Mouse (Mus musculus) intestine, embryonic 14.5 days (tissue): ENCODE measurements around the gene Scrn2. TPM values are rescaled to one million over a fixed set of nuclear protein-coding genes. Genes with fewer than 3 reads are reported as not detected.
A peak's percentile ranks its signal among the peaks of the same experiment; 100 is the strongest.

Experiments used
- ATAC-seq: fragments of 200-750 bp; cut with Nextera tagmentation; replicated peaks from 2 replicates; pipeline ENCODE4 v1.8.0; 2017; ENCODE audit warnings: low read depth, moderate number of reproducible peaks, moderate TSS enrichment, moderate library complexity; ENCODE audit not compliant: low FRiP score, low TSS enrichment
- DNase-seq: peaks from one replicate; pipeline ENCODE4 v3.0.0-alpha.2; 2018; ENCODE audit warnings: low spot score
- H3K27ac ChIP-seq: fragments of 300-500 bp; sonication (generic); 2 replicates; pipeline ENCODE4 v1.5.1; 2014; ENCODE audit warnings: low read depth, mild to moderate bottlenecking, control low read depth
- H3K27me3 ChIP-seq: fragments of 300-500 bp; sonication (generic); replicated peaks from 2 replicates; pipeline ENCODE4 v1.6.1; 2014; ENCODE audit warnings: low read length, control low read depth; ENCODE audit not compliant: control insufficient read depth, insufficient read depth
- H3K36me3 ChIP-seq: fragments of 300-500 bp; sonication (generic); 2 replicates; pipeline ENCODE4 v1.6.1; 2014; ENCODE audit warnings: low read length, control low read depth; ENCODE audit not compliant: control insufficient read depth, insufficient read depth
- H3K4me1 ChIP-seq: fragments of 300-500 bp; sonication (generic); replicated peaks from 2 replicates; pipeline ENCODE4 v1.6.1; 2014; ENCODE audit warnings: low read length, control low read depth, mixed read lengths; ENCODE audit not compliant: control insufficient read depth, insufficient read depth
- H3K4me2 ChIP-seq: fragments of 300-500 bp; sonication (generic); 2 replicates; pipeline ENCODE4 v1.6.1; 2014; ENCODE audit warnings: low read length
- H3K4me3 ChIP-seq: fragments of 300-500 bp; sonication (generic); 2 replicates; pipeline ENCODE4 v1.5.1; 2014; ENCODE audit warnings: low read depth, low read length, control low read depth, mixed read lengths
- H3K9ac ChIP-seq: fragments of 300-500 bp; sonication (generic); 2 replicates; pipeline ENCODE4 v1.6.1; 2014; ENCODE audit warnings: mild to moderate bottlenecking, low read length
- H3K9me3 ChIP-seq: fragments of 300-500 bp; sonication (generic); 2 replicates; pipeline ENCODE4 v1.6.1; 2016; ENCODE audit warnings: low read length, control low read depth; ENCODE audit not compliant: control insufficient read depth
- WGBS: fragments of 180-500 bp; shearing (Covaris S2); extraction: QIAGEN DNeasy Blood & Tissue Kit; methylation state at CpG from one replicate; pipeline ENCODE4 v1.1.7; 2014; 5-methylcytosine and 5-hydroxymethylcytosine counted together
- polyA plus RNA-seq: library from polyadenylated mRNA; unstranded; fragments of >200 nt; fragmentation: Nextera tagmentation; extraction: Ambion mirVana; gene quantifications from 2 replicates; pipeline ENCODE4 v1.2.1, GENCODE M21; 2014

Gene Scrn2
- polyA plus RNA-seq, 1 experiment from 2014 or later = 18.6 TPM

GRCm38 (mm10) chr11:97040301-97041021 lies 10.7 kb downstream of the Scrn2 start:
- no peak for ATAC-seq
- no peaks in the 10 kb centered on the region for H3K27me3 ChIP-seq
- 0 out of 2 replicates have a peak overlapping the region, but pooled peaks have one; percentile 30 for H3K9ac ChIP-seq

DNA sequence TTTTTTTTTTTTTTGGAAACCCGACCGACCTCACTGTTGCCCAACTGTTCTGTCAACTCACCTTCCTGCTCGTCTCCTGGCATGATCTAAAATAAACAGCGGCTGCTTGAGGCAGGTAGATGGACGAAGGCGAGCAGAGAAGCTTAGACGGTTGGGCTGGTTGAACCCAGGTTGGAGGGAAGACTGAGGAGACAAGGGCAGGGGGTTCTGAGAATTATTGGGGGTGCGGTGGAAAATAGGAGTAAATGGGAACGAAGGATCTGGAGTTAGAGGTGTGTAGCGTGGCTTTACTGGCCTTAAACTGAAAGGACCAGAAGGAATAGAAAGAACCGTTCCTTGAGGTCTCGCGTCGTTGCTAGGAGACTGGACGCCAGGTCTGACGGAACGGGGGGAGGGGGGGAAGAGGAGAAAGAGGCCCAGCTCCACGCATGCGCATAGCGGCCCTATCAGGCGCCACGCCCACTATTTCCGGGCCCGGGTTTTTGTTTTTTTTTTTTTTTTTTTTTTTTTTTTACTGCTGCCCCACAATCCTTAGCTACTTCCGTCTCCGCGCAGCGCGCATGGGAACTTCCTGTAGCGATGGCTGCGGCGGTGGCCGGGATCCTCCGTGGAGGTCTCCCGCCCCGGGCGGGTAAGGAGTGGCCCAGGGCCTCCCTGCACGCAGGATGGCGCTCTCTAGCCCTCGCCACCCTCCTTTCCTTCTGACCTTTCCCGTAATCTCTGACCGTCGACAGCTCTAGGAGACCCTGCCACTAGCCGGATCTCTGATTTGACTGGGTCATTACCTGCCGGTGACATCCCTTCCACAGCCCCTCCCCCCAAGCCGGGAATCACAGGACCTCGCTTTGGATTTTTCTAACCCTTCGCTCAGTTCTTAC lies 11.5 kb downstream of the Scrn2 start, which contains the start of the genes Lrrc46 and Mrpl10:
TSS of gene Lrrc46 (minus strand) at position 386 of the 878 bp plus-strand sequence.
TSS of gene Mrpl10 (plus strand) at position 539 of the 878 bp plus-strand sequence.
- H3K4me3 ChIP-seq = peak within 1 kb of the TSS; percentile 89
- no peaks in the 10 kb centered on the region for H3K27me3 ChIP-seq
- under 1% methylated on average over 47 of the region's 48 CpGs for WGBS
- H3K27ac ChIP-seq = no peak within 1 kb of the TSS
- DNase-seq = peak; percentile 92
- H3K9me3 ChIP-seq = no peaks in the 10 kb centered on the region
- peak; percentile 90 for ATAC-seq
- H3K4me2 ChIP-seq = peak within 1 kb of the TSS; percentile 92
- peaks cover 14% of the 10 kb centered on the region for H3K4me1 ChIP-seq
- H3K9ac ChIP-seq = peak within 1 kb of the TSS; percentile 84
- H3K36me3 ChIP-seq = 0 out of 2 replicates have a peak, but pooled peaks cover 9% of the 10 kb centered on the region

More at GRCm38 (mm10) chr11:97040301-97041021, 10.7 kb downstream of the Scrn2 start:
- Histone ChIP-seq H3K27ac (no peak overlapping the region), H3K4me3 (peak overlapping the region; percentile 89), H3K36me3 (0 out of 2 replicates have a peak, but pooled peaks cover 9% of the 10 kb centered on the region), H3K4me2 (peak overlapping the region; percentile 91), H3K9me3 (no peaks in the 10 kb centered on the region), H3K4me1 (peaks cover 14% of the 10 kb centered on the region)
- 49% methylated on average over 12 of the region's 12 CpGs for WGBS
- no peak for DNase-seq

- Histone ChIP-seq H3K36me3 (peaks cover 27% of the 10 kb centered on the region), H3K27me3 (no peaks in the 10 kb centered on the region), H3K9me3 (no peaks in the 10 kb centered on the region), H3K27ac (no peak overlapping the region), H3K9ac (no peak overlapping the region), H3K4me2 (no peak overlapping the region), H3K4me3 (no peak overlapping the region), H3K4me1 (peaks cover 14% of the 10 kb centered on the region)
- no peak for ATAC-seq
- 98% methylated on average over 8 of the region's 8 CpGs for WGBS
- no peak for DNase-seq
Observed at GRCm38 (mm10) chr11:97044902-97045301, 15.2 kb downstream of the Scrn2 start.

GRCm38 (mm10) chr11:97045861-97046260 lies 16.1 kb downstream of the Scrn2 start:
- Histone ChIP-seq H3K27me3 (no peaks in the 10 kb centered on the region), H3K4me3 (no peak overlapping the region), H3K9ac (no peak overlapping the region), H3K4me1 (peaks cover 16% of the 10 kb centered on the region), H3K27ac (no peak overlapping the region), H3K4me2 (no peak overlapping the region), H3K9me3 (no peaks in the 10 kb centered on the region), H3K36me3 (peaks cover 27% of the 10 kb centered on the region)
- 79% methylated on average over 7 of the region's 7 CpGs for WGBS
- ATAC-seq = no peak
- no peak for DNase-seq

GRCm38 (mm10) chr11:97048090-97048650 lies 18.4 kb downstream of the Scrn2 start:
- DNase-seq (no peak), ATAC-seq (no peak)
- Histone ChIP-seq H3K4me1 (peaks cover 16% of the 10 kb centered on the region), H3K4me2 (no peak overlapping the region), H3K9ac (no peak overlapping the region), H3K36me3 (peaks cover 27% of the 10 kb centered on the region), H3K9me3 (no peaks in the 10 kb centered on the region), H3K27ac (no peak overlapping the region), H3K27me3 (no peaks in the 10 kb centered on the region), H3K4me3 (no peak overlapping the region)
- WGBS = 81% methylated on average over 8 of the region's 8 CpGs

DNA sequence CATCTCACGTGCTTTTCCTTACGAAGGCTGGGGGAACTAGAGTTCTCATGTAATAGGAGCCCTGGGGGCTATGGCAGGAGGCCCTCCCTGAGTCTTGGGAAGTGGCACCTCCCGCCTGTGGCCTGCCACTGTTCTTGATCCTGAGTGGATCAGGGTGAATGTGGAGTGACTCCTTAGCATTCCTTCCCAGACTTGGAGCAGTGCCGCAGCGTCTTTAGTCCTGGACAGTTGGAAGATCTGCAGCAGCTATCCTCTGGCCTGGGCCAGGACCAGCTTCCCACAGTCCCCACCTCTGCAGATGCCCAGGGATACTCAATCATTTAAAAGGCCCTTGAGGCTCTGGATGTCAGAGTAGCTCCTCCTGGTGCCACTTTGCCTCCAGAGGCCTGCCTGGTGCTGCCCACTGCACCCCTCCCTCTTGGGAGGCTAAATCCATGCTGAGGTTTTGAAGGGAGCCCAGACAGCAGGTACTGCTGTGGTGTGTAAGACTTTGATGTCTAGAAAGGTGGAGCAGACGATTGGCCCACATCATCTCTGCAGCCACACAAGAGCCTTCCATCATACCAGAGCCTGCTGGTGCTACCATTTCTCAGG lies 19.9 kb downstream of the Scrn2 start:
- Histone ChIP-seq H3K27ac (0 out of 2 replicates have a peak overlapping the region, but pooled peaks have one; percentile 24), H3K27me3 (no peaks in the 10 kb centered on the region), H3K4me3 (no peak overlapping the region), H3K9ac (no peak overlapping the region), H3K9me3 (no peaks in the 10 kb centered on the region), H3K4me2 (no peak overlapping the region), H3K4me1 (peaks cover 16% of the 10 kb centered on the region), H3K36me3 (peaks cover 32% of the 10 kb centered on the region)
- 71% methylated on average over 6 of the region's 6 CpGs for WGBS
- DNase-seq (no peak), ATAC-seq (no peak)

DNA sequence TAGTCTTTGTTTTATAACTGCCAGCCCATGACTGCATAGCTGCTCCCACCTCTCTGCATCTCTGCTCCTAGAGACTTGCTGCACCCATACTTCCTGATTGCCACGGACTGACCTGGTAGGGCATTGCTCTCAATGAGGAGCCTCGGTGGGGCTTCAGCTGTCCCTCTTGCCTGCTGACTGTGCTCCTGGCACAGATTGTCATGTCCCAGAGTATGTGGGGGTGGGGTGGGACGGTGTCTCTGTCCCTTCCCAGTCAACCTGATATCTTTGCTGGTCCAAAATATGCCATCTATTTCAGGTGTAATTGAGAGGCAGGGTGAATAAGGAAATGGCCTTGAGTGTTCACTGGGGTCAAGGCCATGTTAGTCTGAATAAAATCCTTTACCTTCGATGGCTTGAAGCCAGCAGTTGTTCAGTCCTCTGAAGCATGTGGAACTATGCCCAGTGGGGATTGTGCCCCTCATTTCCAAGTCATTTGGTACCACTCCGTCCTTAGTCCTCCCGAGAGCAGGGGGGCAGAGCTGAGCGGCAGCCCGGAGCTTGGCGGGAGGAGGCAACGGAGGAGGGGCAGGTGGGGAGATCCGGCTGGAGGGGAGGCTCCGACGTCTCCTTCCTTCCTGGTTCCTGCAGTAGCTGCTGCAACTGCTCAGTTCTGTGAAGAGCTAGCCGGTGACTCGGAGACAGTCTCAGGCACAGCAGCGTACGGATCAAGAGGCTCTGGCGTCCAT lies 20.6 kb downstream of the Scrn2 start, which contains the start of gene Osbpl7:
TSS of gene Osbpl7 (plus strand) at position 413 of the 728 bp plus-strand sequence.
- peak; percentile 78 for DNase-seq
- no peaks in the 10 kb centered on the region for H3K27me3 ChIP-seq
- H3K4me2 ChIP-seq = peak within 1 kb of the TSS; percentile 92
- peak within 1 kb of the TSS; percentile 72 for H3K4me3 ChIP-seq
- H3K4me1 ChIP-seq = peaks cover 16% of the 10 kb centered on the region
- WGBS = 4% methylated on average over 18 of the region's 18 CpGs
- H3K9me3 ChIP-seq = no peaks in the 10 kb centered on the region
- H3K36me3 ChIP-seq = peaks cover 35% of the 10 kb centered on the region
- H3K27ac ChIP-seq = peak within 1 kb of the TSS; percentile 24
- H3K9ac ChIP-seq = peak within 1 kb of the TSS; percentile 76
- ATAC-seq = peak; percentile 49; the same call in 1 of the 2 replicates
